In genomic region chr4:139821491-139822160, GRCm38 (mm10) we compare ENCODE assay signal across 10 mouse cellular contexts. TPM values are rescaled to one million over a fixed set of nuclear protein-coding genes. Genes with fewer than 3 reads are reported as not detected.
DNase-seq lines count a peak whose midpoint lies in the region; ATAC-seq and TF ChIP-seq lines count a peak whose summit lies in the region.
"Had no signal": no experiment of that assay in that cellular context is flagged by ENCODE, and none has a peak within 500 bp of the region (broad histone marks: within the 10 kb centered on the region; RNA-seq: fewer than 3 reads in every experiment).

No protein-coding gene starts in this region.

- ATAC-seq in heart, embryonic 12.5 days (ENCODE audit: insufficient number of reproducible peaks, low FRiP score): no peak
- ATAC-seq in hindbrain, embryonic 12.5 days (ENCODE audit: low FRiP score): peak; percentile 59
- ATAC-seq in midbrain, embryonic 13.5 days: peak; percentile 64

- no peaks in the 10 kb centered on the region for H3K36me3 ChIP-seq in heart, embryonic 12.5 days
- no peaks in the 10 kb centered on the region for H3K36me3 ChIP-seq in heart, adult 2 months (ENCODE audit: control insufficient read depth, insufficient read depth, low read length)
- H3K36me3 ChIP-seq in hindbrain, embryonic 12.5 days: no peaks in the 10 kb centered on the region
- no peaks in the 10 kb centered on the region for H3K36me3 ChIP-seq in midbrain, embryonic 13.5 days

- peak overlapping the region; percentile 23 for H3K4me3 ChIP-seq in heart, embryonic 12.5 days
- H3K4me3 ChIP-seq in heart, adult 2 months: no peak overlapping the region
- H3K4me3 ChIP-seq in hindbrain, embryonic 12.5 days: peak overlapping the region; percentile 25
- H3K4me3 ChIP-seq in midbrain, embryonic 13.5 days (replicated peaks): peak overlapping the region; percentile 35
- H3K4me3 ChIP-seq: erythroblast, embryonic 14.5 days had no signal

- intact Hi-C loops in heart, adult 2 months (cut with DNase I): no loop called here
- intact Hi-C loops in left cerebral cortex, postnatal 10 days (cut with DNase I): no loop called here

- no peak overlapping the region for H3K9ac ChIP-seq in heart, embryonic 12.5 days
- no peak overlapping the region for H3K9ac ChIP-seq in heart, adult 2 months (ENCODE audit: low read depth, low read length)
- peak overlapping the region; percentile 6; the same call in 1 of the 2 replicates for H3K9ac ChIP-seq in hindbrain, embryonic 12.5 days
- peak overlapping the region; percentile 68 for H3K9ac ChIP-seq in midbrain, embryonic 13.5 days (replicated peaks)

- under 1% methylated on average over 63 of the region's 65 CpGs for WGBS in heart, embryonic 12.5 days
- WGBS in heart, adult 2 months: 1% methylated on average over 64 of the region's 65 CpGs
- WGBS in hindbrain, embryonic 12.5 days: under 1% methylated on average over 62 of the region's 65 CpGs
- WGBS in midbrain, embryonic 13.5 days: under 1% methylated on average over 64 of the region's 65 CpGs

- no peak for DNase-seq in heart, adult 2 months
- peak; percentile 83 for DNase-seq in brain, embryonic 14.5 days (ENCODE audit: low read depth)
- DNase-seq in left cerebral cortex, postnatal 10 days (ENCODE audit: extremely low spot score in 1 of 2, low spot score in 2 of 2): no peak
- no peak for DNase-seq in thymus, postnatal 36 days
- no peak for DNase-seq in spleen, adult 12 weeks (ENCODE audit: low spot score)

- H3K9me3 ChIP-seq in heart, embryonic 12.5 days (replicated peaks): no peaks in the 10 kb centered on the region
- H3K9me3 ChIP-seq in hindbrain, embryonic 12.5 days (replicated peaks): no peaks in the 10 kb centered on the region
- H3K9me3 ChIP-seq in midbrain, embryonic 13.5 days: no peaks in the 10 kb centered on the region

- H3K27me3 ChIP-seq in heart, embryonic 12.5 days (replicated peaks): peaks cover 97% of the 10 kb centered on the region
- peaks cover 19% of the 10 kb centered on the region for H3K27me3 ChIP-seq in heart, adult 2 months (ENCODE audit: control insufficient read depth, insufficient read depth, low read length)
- peaks cover 94% of the 10 kb centered on the region for H3K27me3 ChIP-seq in hindbrain, embryonic 12.5 days
- H3K27me3 ChIP-seq in midbrain, embryonic 13.5 days: peaks cover 93% of the 10 kb centered on the region

- TF ChIP-seq EP300 in heart, adult 2 months (IDR thresholded peaks at IDR 0.05; ENCODE audit: insufficient read depth, low read depth, low read length): no peak

- H3K4me2 ChIP-seq in heart, embryonic 12.5 days: peak overlapping the region; percentile 52
- peak overlapping the region; percentile 50 for H3K4me2 ChIP-seq in hindbrain, embryonic 12.5 days (replicated peaks)
- H3K4me2 ChIP-seq in midbrain, embryonic 13.5 days (replicated peaks): peak overlapping the region; percentile 60

- H3K27ac ChIP-seq in heart, embryonic 12.5 days (ENCODE audit: poor library complexity, severe bottlenecking): no peak overlapping the region
- no peak overlapping the region for H3K27ac ChIP-seq in heart, adult 2 months
- H3K27ac ChIP-seq in hindbrain, embryonic 12.5 days: peak overlapping the region; percentile 66
- peak overlapping the region; percentile 93 for H3K27ac ChIP-seq in midbrain, embryonic 13.5 days

- peaks cover 23% of the 10 kb centered on the region for H3K4me1 ChIP-seq in heart, embryonic 12.5 days (replicated peaks)
- no peaks in the 10 kb centered on the region for H3K4me1 ChIP-seq in heart, adult 2 months (ENCODE audit: control insufficient read depth, insufficient read depth, low read length)
- H3K4me1 ChIP-seq in hindbrain, embryonic 12.5 days: peaks cover 70% of the 10 kb centered on the region
- H3K4me1 ChIP-seq in midbrain, embryonic 13.5 days (replicated peaks): peaks cover 98% of the 10 kb centered on the region

- TF ChIP-seq CTCF in heart, adult 2 months (IDR thresholded peaks at IDR 0.05): no peak
- no peak for TF ChIP-seq CTCF in brain, embryonic 14.5 days (IDR thresholded peaks at IDR 0.05; ENCODE audit: borderline replicate concordance, extremely low read depth, insufficient read depth, insufficient read length)

- no peak for TF ChIP-seq POLR2A in heart, adult 2 months (IDR thresholded peaks at IDR 0.05; ENCODE audit: insufficient read depth, low read depth, low read length)
- TF ChIP-seq POLR2A in brain, embryonic 14.5 days (IDR thresholded peaks at IDR 0.05; ENCODE audit: borderline replicate concordance, extremely low read depth, insufficient read depth, insufficient read length, poor library complexity, severe bottlenecking): no peak

- no peaks in the 10 kb centered on the region for H3K79me2 ChIP-seq in heart, adult 2 months (replicated peaks; ENCODE audit: control insufficient read depth, insufficient read depth, low read length)

RNA-seq across cellular contexts. Expression of gene Pax7, which starts 11.7 kb away (rescaled TPM):
- polyA plus RNA-seq in heart, embryonic 12.5 days (2016; fragmentation: Nextera tagmentation; extraction: Ambion mirVana): 0.04 and 0.06 TPM in 2 replicates
- not detected for total RNA-seq in heart, adult 2 months (2021)
- polyA plus RNA-seq in heart, adult 2 months (2012; rRNA removed): not detected in 2 replicates
- polyA plus RNA-seq in brain, embryonic 14.5 days (2012; rRNA removed): 6.8 and 12.2 TPM in 2 replicates
- polyA plus RNA-seq in hindbrain, embryonic 12.5 days (2016; fragmentation: Nextera tagmentation; extraction: Ambion mirVana): 1.1 and 1.6 TPM in 2 replicates
- polyA plus RNA-seq in midbrain, embryonic 13.5 days (2015; fragmentation: Nextera tagmentation; extraction: Ambion mirVana): 4.9 and 6.5 TPM in 2 replicates
- not detected for total RNA-seq in left cerebral cortex, postnatal 10 days (2021)
- total RNA-seq: MEL had no signal
- polyA plus RNA-seq: erythroblast, embryonic 14.5 days had no signal

Comparison
In these comparisons a context has a peak if more than half of its experiments do, and no peak if none do; other contexts are left out.
1. H3K27ac ChIP-seq: peak in hindbrain, embryonic 12.5 days (single experiment) and midbrain, embryonic 13.5 days (single experiment); none in heart, embryonic 12.5 days (single experiment) and heart, adult 2 months (single experiment).
2. H3K9ac ChIP-seq: peak in hindbrain, embryonic 12.5 days (single experiment) and midbrain, embryonic 13.5 days (single experiment); none in heart, embryonic 12.5 days (single experiment) and heart, adult 2 months (single experiment).
3. Peak in every context shown above with its lines, with median percentiles within 50 percentile points of each other: H3K4me2 ChIP-seq.